In genomic region chr5:135975893-135976668, GRCm38 (mm10) we compare ENCODE assay signal across 28 mouse cellular contexts. TPM values are rescaled to one million over a fixed set of nuclear protein-coding genes. Genes with fewer than 3 reads are reported as not detected.
DNase-seq lines count a peak whose midpoint lies in the region; ATAC-seq lines count a peak whose summit lies in the region.
"Had no signal": no experiment of that assay in that cellular context is flagged by ENCODE, and none has a peak within 500 bp of the region (broad histone marks: within the 10 kb centered on the region; RNA-seq: fewer than 3 reads in every experiment).

No protein-coding gene starts in this region.

- no peaks in the 10 kb centered on the region for H3K4me1 ChIP-seq in heart, embryonic 12.5 days (replicated peaks)
- no peaks in the 10 kb centered on the region for H3K4me1 ChIP-seq in midbrain, embryonic 13.5 days (replicated peaks)
- H3K4me1 ChIP-seq: midbrain, embryonic 15.5 days had no signal

- H3K27me3 ChIP-seq in heart, embryonic 12.5 days (replicated peaks), result no peaks in the 10 kb centered on the region
- no peaks in the 10 kb centered on the region for H3K27me3 ChIP-seq in midbrain, embryonic 13.5 days
- H3K27me3 ChIP-seq: heart, embryonic 15.5 days; midbrain, embryonic 15.5 days had no signal

- WGBS in heart, embryonic 12.5 days, result 90% methylated on average over 8 of the region's 8 CpGs
- 96% methylated on average over 8 of the region's 8 CpGs for WGBS in midbrain, embryonic 13.5 days

- no peak overlapping the region for H3K9ac ChIP-seq in heart, embryonic 12.5 days
- H3K9ac ChIP-seq in midbrain, embryonic 13.5 days (replicated peaks), result no peak overlapping the region
- H3K9ac ChIP-seq: heart, embryonic 15.5 days; midbrain, embryonic 15.5 days had no signal

- no peak overlapping the region for H3K4me2 ChIP-seq in heart, embryonic 12.5 days
- H3K4me2 ChIP-seq in midbrain, embryonic 13.5 days (replicated peaks), result no peak overlapping the region
- H3K4me2 ChIP-seq: heart, embryonic 15.5 days; midbrain, embryonic 15.5 days had no signal

- H3K27ac ChIP-seq in heart, embryonic 12.5 days (ENCODE audit: poor library complexity, severe bottlenecking), result no peak overlapping the region
- no peak overlapping the region for H3K27ac ChIP-seq in midbrain, embryonic 13.5 days
- H3K27ac ChIP-seq: forebrain, embryonic 10.5 days; gastrocnemius, adult 2 months; heart, adult 2 months; heart, embryonic 15.5 days; hindbrain, postnatal 0 days; kidney, postnatal 0 days; layer of hippocampus, adult 2 months; midbrain, embryonic 15.5 days had no signal

- peak; percentile 49 for ATAC-seq in heart, embryonic 12.5 days (ENCODE audit: insufficient number of reproducible peaks, low FRiP score)
- peak; percentile 63 for ATAC-seq in erythroblast, adult 5-6 weeks (replicated peaks; ENCODE audit: low FRiP score, poor library complexity, severe bottlenecking)
- ATAC-seq in midbrain, embryonic 13.5 days, result no peak
- ATAC-seq: activated CD4-positive, CD25-positive, alpha-beta regulatory T cell, adult 4 months; hindbrain, postnatal 0 days; intestine, postnatal 0 days; midbrain, embryonic 15.5 days had no signal

- H3K9me3 ChIP-seq in heart, embryonic 12.5 days (replicated peaks), result no peaks in the 10 kb centered on the region
- no peaks in the 10 kb centered on the region for H3K9me3 ChIP-seq in midbrain, embryonic 13.5 days
- H3K9me3 ChIP-seq: forebrain, embryonic 10.5 days; heart, embryonic 15.5 days; megakaryocyte, embryonic 14.5 days; midbrain, embryonic 15.5 days had no signal

- DNase-seq in heart, postnatal 4 days, result no peak
- peak; percentile 61 for DNase-seq in Muller cell, postnatal 12 days (ENCODE audit: inconsistent ontology term)
- no peak for DNase-seq in T-cell, adult 2 months (ENCODE audit: low spot score)
- no peak for DNase-seq in kidney, postnatal 10 days
- DNase-seq: cerebellum, adult 11-12 months; cerebellum, postnatal 14 days; gastrocnemius, adult 2 months; heart, adult 2 months; lung, adult 2 months; thymus, postnatal 14 days had no signal

- H3K4me3 ChIP-seq in heart, embryonic 12.5 days, result no peak overlapping the region
- H3K4me3 ChIP-seq in midbrain, embryonic 13.5 days (replicated peaks), result no peak overlapping the region
- H3K4me3 ChIP-seq: forebrain, embryonic 10.5 days; gastrocnemius, adult 2 months; heart, adult 2 months; heart, embryonic 15.5 days; layer of hippocampus, adult 2 months; megakaryocyte, embryonic 14.5 days; midbrain, embryonic 15.5 days; myocyte had no signal

- no peaks in the 10 kb centered on the region for H3K36me3 ChIP-seq in heart, embryonic 12.5 days
- no peaks in the 10 kb centered on the region for H3K36me3 ChIP-seq in midbrain, embryonic 13.5 days
- H3K36me3 ChIP-seq: forebrain, embryonic 10.5 days; heart, embryonic 15.5 days; midbrain, embryonic 15.5 days had no signal

RNA-seq across cellular contexts. Expression of gene Ssc4d, which starts 1.8 kb away (rescaled TPM):
- polyA plus RNA-seq in heart, embryonic 12.5 days (2016; fragmentation: Nextera tagmentation; extraction: Ambion mirVana), result 0.70 and 1.6 TPM in 2 replicates
- under 1 TPM; 0.36 to 0.69 TPM for total RNA-seq in heart, postnatal 4 days (2021)
- 6.0 and 6.3 TPM in 2 replicates for total RNA-seq in erythroblast, adult 5-6 weeks (2015; ENCODE audit: low replicate concordance)
- 0.56 TPM in 1 of 2 replicates, not detected in the other for total RNA-seq in erythroblast, adult 5-6 weeks (2017; ENCODE audit: low replicate concordance)
- polyA plus RNA-seq in midbrain, embryonic 13.5 days (2015; fragmentation: Nextera tagmentation; extraction: Ambion mirVana), result 1.0 and 1.4 TPM in 2 replicates

RNA-seq across cellular contexts. Expression of gene Zp3, which starts 3.8 kb away (rescaled TPM):
- polyA plus RNA-seq in heart, embryonic 12.5 days (2016; fragmentation: Nextera tagmentation; extraction: Ambion mirVana), result 0.13 TPM in 1 of 2 replicates, not detected in the other
- not detected for total RNA-seq in heart, postnatal 4 days (2021)
- total RNA-seq in erythroblast, adult 5-6 weeks (2015; ENCODE audit: low replicate concordance), result not detected in 2 replicates
- not detected in 2 replicates for total RNA-seq in erythroblast, adult 5-6 weeks (2017; ENCODE audit: low replicate concordance)
- 0.24 TPM in 1 of 2 replicates, not detected in the other for polyA plus RNA-seq in midbrain, embryonic 13.5 days (2015; fragmentation: Nextera tagmentation; extraction: Ambion mirVana)
- total RNA-seq: gastrocnemius, adult 2 months; heart, adult 2 months; hematopoietic stem cell, adult 5-6 weeks; layer of hippocampus, adult 2 months; left cerebral cortex, adult 8-10 months; MEL had no signal
- polyA plus RNA-seq: activated CD4-positive, CD25-positive, alpha-beta regulatory T cell, adult 4 months; heart, adult 2 months; heart, embryonic 15.5 days; intestine, postnatal 0 days; limb, embryonic 11.5 days; small intestine, adult 2 months had no signal

RNA-seq across cellular contexts. Expression of gene Dtx2, which starts 18.5 kb away (rescaled TPM):
- polyA plus RNA-seq in heart, embryonic 12.5 days (2016; fragmentation: Nextera tagmentation; extraction: Ambion mirVana), result 28.7 and 29.9 TPM in 2 replicates
- total RNA-seq in heart, postnatal 4 days (2021), result 10 to 100 TPM in 1 of 2 experiments, 1 to 10 TPM in 1; 9.7 to 10.7 TPM
- total RNA-seq in erythroblast, adult 5-6 weeks (2015; ENCODE audit: low replicate concordance), result 3.8 and 22.1 TPM in 2 replicates
- total RNA-seq in erythroblast, adult 5-6 weeks (2017; ENCODE audit: low replicate concordance), result 2.3 TPM in 1 of 2 replicates, not detected in the other
- polyA plus RNA-seq in midbrain, embryonic 13.5 days (2015; fragmentation: Nextera tagmentation; extraction: Ambion mirVana), result 28.5 and 28.8 TPM in 2 replicates

RNA-seq across cellular contexts. Expression of gene Ywhag, which starts 41.7 kb away (rescaled TPM):
- polyA plus RNA-seq in heart, embryonic 12.5 days (2016; fragmentation: Nextera tagmentation; extraction: Ambion mirVana), result 214 and 222 TPM in 2 replicates
- 100 to 1,000 TPM; 285 to 292 TPM for total RNA-seq in heart, postnatal 4 days (2021)
- total RNA-seq in erythroblast, adult 5-6 weeks (2015; ENCODE audit: low replicate concordance), result 14.8 and 40.5 TPM in 2 replicates
- 17.3 and 17.9 TPM in 2 replicates for total RNA-seq in erythroblast, adult 5-6 weeks (2017; ENCODE audit: low replicate concordance)
- 627 and 632 TPM in 2 replicates for polyA plus RNA-seq in midbrain, embryonic 13.5 days (2015; fragmentation: Nextera tagmentation; extraction: Ambion mirVana)
